Mouse (Mus musculus) erythroid progenitor cell, adult 5-6 weeks (primary cell): ENCODE data around the gene D5Ertd579e. TPM values are rescaled to one million over a fixed set of nuclear protein-coding genes. Genes with fewer than 3 reads are reported as not detected.

ENCODE experiments used
- ATAC-seq: replicated peaks from 2 replicates; pipeline ENCODE4 v1.8.0; 2016; ENCODE audit warnings: moderate number of reproducible peaks, mild to moderate bottlenecking, moderate TSS enrichment, inconsistent platforms; ENCODE audit not compliant: poor library complexity, low FRiP score, severe bottlenecking
- total RNA-seq, 2 experiments: library from RNA; stranded (forward) in 1 of 2; stranded (reverse) in 1 of 2; fragments of 150-400 nt in 1 of 2; fragments of 186-747, 209-891 nt in 1 of 2; gene quantifications; 2 replicates each; pipeline versions ENCODE4 v1.2.3 to v1.2.4; 2015 to 2017; ENCODE audit warnings: low replicate concordance in 2 of 2

Gene D5Ertd579e
- total RNA-seq (2015; ENCODE audit: low replicate concordance) (139 and 143 TPM in 2 replicates), total RNA-seq (2017; ENCODE audit: low replicate concordance) (235 and 242 TPM in 2 replicates)

DNA sequence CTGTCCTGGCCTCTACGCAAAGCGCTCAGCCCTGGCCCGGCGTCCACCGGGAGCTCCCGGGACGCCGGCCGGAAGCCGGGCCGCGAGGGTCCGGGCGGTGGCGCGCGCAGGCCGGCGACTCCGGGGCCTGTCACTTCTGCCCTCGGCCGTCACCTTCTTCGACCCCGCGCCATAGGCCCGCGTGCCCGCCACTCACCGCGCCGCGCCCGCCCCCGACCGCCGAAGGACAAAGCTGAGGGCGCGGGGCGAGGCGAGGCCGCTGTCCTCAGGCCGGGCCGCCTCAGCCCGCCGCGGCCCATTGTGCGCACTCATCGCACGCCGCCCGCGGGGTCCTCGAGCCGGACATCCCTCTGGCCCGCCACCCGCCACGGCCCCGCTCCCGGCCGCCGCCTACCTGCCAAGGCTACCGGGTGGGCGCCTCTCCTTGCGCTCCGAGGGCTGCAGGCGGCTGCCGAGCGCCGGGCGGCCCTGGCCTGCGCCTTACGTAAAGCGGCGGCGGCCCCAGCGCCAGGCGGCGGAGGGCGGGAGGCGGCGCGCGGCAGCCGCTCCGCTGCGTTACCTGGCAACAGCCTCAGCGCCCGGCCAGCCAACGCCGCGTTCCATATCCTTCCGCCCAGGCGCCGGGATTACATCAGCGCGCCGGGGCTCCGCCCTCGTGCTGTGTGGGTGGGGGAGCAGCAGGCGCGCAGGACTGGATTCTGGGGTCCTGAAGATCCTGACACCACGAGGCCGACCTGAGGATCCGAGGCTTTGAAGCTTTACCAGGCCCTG lies at the start of gene D5Ertd579e:
Gene D5Ertd579e, minus strand, starts transcription at position 564 of the 771 bp plus-strand sequence.
- peak; percentile 92 for ATAC-seq

GRCm38 (mm10) chr5:36742126-36742848 lies 46.5 kb upstream of the D5Ertd579e start:
- peak; percentile 58 for ATAC-seq

DNA sequence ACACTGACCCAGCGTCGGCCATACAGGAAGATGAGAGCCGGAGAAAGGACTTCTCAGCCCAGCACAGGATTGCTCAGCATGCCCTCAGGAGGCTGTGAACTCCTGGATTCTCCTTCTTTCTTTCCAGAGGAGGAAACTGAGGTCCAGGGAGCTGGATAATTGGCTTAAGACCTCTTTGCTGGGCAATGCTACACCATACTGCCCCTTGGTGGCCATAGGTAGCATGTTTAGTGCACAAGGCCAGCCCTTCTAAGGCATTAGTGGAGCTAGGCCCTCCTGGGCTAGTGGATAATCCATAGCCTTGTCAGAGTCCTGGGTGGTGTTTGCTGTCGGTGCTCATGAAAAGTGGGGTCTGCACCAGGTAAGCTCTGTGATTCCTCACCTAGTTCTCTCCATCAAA lies 44.0 kb upstream of the D5Ertd579e start:
- peak; percentile 54 for ATAC-seq

DNA sequence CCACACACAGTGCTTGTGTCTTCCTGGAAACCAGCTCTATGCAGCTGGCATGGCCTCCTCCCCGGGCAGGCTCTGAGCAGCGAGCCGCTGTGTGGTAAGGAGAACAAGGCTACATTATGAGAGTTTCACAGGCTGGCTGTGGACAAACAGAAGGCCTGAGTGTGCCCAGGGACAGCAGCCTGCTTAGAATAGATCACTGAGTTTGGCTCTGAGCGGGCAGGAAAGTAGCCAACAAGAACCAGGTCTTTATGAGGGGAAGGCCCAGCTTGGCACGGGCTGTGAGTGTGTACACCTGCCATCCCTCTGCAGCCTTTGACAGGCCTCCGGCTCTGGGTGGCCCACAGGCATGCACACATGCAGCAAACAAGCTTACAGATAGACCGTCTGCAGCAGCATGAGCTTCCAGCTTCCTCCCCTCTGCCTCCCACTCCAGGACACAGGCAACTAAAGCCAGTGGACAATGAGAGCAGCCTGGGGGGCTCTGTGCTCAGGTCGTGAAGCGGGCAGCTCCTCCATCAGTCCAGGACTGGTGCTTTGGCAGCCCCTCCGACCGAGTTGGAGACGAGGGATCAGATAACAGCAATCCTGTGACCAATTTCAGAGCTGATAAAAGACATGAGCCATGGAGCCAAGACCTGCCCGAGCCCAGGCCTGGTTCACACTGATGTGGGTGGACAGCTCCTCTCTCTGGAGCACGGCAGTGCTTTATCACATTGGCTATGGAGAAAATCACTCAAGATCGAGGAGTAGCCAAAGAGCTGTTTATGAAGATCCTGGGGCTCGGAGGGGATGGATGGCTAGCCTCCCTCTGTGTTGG lies 43.2 kb upstream of the D5Ertd579e start:
- no peak for ATAC-seq

- no peak for ATAC-seq
Measured at GRCm38 (mm10) chr5:36737765-36738164, 41.9 kb upstream of the D5Ertd579e start.

DNA sequence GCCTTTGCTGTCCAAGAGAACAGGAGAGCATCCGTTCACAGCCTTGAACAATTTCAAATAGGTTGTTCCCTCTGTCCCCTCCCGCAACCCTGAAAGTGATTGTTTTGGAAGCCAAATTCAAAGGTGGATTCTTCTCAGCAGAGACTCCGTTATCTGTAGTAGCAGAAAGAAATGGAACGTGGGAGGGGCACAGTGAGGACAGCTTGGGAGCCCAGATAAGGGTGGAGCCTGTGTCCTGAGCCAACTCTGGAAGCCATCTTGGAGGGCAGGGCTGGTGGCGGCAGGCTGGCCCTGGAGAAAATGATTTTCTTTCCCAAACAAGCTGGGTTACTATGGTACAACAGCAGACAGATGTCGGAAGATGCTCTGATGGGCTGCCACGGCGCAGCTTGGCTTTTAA lies 40.2 kb upstream of the D5Ertd579e start:
- peak; percentile 84 for ATAC-seq

DNA sequence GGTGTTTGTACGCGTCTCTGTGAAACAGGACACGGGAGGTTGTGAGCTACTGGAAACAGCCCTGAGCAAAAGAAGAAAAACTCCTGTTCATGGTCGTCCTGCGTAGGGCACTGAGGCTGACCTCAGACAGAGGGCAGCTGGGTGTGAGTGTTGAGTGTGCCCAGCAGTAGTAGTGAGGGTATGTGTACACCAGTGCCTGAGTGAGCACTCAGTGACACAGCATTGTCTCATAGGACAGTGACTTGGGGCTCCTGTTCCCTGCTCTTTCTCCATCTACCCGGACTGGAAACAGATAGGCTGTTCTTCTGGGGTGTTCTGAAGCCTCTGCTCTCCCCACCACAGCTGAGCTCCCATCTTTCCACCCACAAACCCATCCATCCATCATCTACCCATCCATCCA lies 39.3 kb upstream of the D5Ertd579e start:
- ATAC-seq, result no peak

- ATAC-seq, result peak; percentile 52
Measured at GRCm38 (mm10) chr5:36733405-36733804, 37.6 kb upstream of the D5Ertd579e start.

- ATAC-seq, result peak; percentile 48
Measured at GRCm38 (mm10) chr5:36731901-36732652, 36.3 kb upstream of the D5Ertd579e start.

DNA sequence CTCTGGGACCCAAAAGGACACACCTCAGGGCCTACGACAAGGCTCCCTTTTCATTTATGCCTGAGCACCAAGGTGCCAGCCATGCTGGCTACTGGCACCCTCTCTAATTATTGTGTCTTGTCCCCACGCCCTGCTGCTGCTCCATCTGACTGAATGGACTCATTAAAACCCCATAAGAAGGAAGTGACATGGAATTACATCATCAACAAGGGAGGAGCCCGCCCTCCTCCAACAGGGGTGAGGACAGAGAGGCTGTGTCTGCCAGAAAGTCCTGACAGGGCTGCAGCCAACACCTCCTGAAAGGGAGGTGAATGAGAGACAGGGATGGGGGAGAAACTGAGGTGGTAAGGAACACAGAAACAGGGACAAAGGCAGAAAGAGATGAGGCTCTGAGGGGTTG lies 34.9 kb upstream of the D5Ertd579e start:
- 0 out of 2 replicates have a peak, but pooled peaks have one; percentile 12 for ATAC-seq

GRCm38 (mm10) chr5:36729923-36730322 lies 34.1 kb upstream of the D5Ertd579e start:
- no peak for ATAC-seq

GRCm38 (mm10) chr5:36729086-36729473 lies 33.3 kb upstream of the D5Ertd579e start:
- ATAC-seq, result no peak

DNA sequence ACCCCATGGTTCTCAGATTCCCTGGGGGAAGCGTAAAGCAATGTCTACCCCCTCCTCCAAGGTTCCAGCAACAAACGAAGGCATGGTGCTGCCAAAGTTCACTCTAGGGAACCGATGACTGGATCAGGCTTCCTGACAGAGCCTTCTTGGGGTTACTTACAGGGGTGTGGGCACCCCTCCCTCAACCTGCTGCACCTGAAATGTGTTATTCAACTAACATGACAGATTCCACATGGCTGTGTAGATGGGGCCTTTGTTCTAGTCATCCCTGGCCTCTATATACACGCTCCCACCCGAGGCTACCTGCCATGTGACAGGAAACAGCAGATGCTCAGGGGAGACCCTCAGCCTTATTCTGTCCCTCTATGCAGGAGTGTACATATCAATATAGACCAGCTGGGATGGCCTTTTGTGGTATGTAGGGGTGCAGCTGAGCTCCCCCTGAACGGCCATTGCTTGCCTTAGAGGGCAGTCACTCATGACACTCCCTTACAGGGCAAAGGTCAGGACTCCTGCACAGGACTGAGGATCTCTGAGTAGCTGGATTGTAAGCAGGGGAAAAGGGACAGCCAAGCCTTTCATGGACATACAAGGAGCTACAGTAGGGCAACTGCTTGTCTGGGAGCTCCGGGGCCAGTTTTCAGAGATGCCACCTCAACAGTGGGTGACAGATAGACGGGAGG lies 32.7 kb upstream of the D5Ertd579e start:
- no peak for ATAC-seq

DNA sequence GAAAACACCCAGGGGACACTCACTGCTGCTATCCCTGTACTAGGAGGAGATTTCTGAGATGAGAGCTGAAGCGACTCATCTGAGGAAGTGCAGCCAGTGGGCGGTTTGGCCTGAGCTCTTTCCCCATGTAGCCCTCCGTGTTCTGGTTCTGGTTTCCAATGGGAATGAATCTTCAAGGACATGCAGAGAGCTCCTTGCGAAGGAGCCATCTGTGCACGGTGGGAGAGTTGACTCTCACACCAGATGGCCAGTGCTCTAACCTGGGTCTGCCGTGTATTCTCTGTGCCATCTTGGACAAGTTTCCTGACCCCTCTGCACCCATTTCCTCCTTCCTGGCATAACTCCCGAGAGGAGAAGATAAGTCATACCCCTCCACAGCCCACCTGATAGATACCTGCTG lies 32.0 kb upstream of the D5Ertd579e start:
- no peak for ATAC-seq

- no peak for ATAC-seq
Measured at GRCm38 (mm10) chr5:36727136-36727535, 31.3 kb upstream of the D5Ertd579e start.

- peak; percentile 73 for ATAC-seq
Measured at GRCm38 (mm10) chr5:36726387-36726801, 30.6 kb upstream of the D5Ertd579e start.

GRCm38 (mm10) chr5:36725861-36726260 lies 30.0 kb upstream of the D5Ertd579e start:
- no peak for ATAC-seq

DNA sequence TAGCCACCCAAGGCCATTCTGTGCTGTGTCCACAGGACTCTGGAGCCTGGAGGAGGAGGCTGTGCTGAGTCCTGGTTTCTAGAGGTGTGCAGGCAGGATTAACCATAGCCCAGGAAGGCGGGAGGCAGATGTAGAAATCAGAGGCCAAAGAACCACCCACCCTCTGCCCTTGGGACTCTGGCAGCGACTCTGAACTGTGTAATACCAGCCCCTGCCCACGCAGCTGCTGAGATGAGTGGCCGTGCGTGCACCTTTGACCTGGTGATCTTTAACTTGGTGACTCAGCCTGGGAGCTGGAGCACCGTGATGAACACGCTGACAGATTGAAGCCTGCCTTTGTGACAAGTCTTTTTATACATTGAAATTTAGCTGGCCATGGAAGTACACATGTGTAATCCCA lies 28.4 kb upstream of the D5Ertd579e start:
- ATAC-seq, result no peak

GRCm38 (mm10) chr5:36723356-36723755 lies 27.5 kb upstream of the D5Ertd579e start:
- no peak for ATAC-seq
